Mouse (Mus musculus): ENCODE measurements around the gene Pnkd. TPM values are rescaled to one million over a fixed set of nuclear protein-coding genes. Genes with fewer than 3 reads are reported as not detected.

Gene Pnkd
- polyA plus RNA-seq, 1 experiment from 2014 or later = 320 TPM

DNA sequence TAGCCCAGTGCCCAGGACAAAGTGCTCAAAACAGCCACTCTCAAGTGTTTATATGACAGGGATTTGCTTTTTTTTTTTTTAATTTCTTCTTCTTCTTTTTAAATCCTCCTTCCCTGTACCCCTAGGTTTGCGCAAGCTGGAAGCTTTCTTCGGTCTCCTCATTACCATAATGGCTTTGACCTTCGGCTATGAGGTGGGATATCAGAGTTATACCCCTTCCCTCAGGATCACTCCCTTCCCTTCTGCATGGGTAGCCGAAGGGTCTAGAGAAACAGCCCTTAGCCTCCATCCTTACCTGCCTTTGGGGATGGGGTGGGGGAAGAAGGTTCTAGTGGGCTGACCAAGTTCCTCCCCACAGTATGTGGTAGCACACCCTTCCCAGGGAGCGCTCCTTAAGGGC is 95.8 kb downstream of the Pnkd start:
- Histone ChIP-seq H3K9ac (ENCODE audit: low read length) (no peak overlapping the region), H3K4me2 (ENCODE audit: low read length) (no peak overlapping the region), H3K4me3 (ENCODE audit: control insufficient read depth in 1 of 2, insufficient read depth in 1 of 2, low read depth in 1 of 2, low read length in 2 of 2) (no peak overlapping the region), H3K4me1 (ENCODE audit: control insufficient read depth in 2 of 2, insufficient read depth in 2 of 2, low read length in 2 of 2) (peaks cover 0 to 4% of the 10 kb centered on the region in 2 experiments; a peak in 1 of 4 replicates), H3K9me3 (ENCODE audit: control insufficient read depth, low read length) (no peaks in the 10 kb centered on the region), H3K27ac (replicated peaks in 1 of 2; ENCODE audit: control insufficient read depth in 1 of 2, insufficient read depth in 1 of 2, low read depth in 2 of 2, low read length in 2 of 2) (no peak overlapping the region), H3K36me3 (ENCODE audit: control insufficient read depth, insufficient read depth, low read length) (no peaks in the 10 kb centered on the region), H3K27me3 (ENCODE audit: control insufficient read depth, insufficient read depth, low read length) (no peaks in the 10 kb centered on the region)
- ATAC-seq (ENCODE audit: insufficient number of reproducible peaks, insufficient read depth, low FRiP score, low read depth) = no peak
- WGBS = 86% methylated on average over 5 of the region's 5 CpGs

DNA sequence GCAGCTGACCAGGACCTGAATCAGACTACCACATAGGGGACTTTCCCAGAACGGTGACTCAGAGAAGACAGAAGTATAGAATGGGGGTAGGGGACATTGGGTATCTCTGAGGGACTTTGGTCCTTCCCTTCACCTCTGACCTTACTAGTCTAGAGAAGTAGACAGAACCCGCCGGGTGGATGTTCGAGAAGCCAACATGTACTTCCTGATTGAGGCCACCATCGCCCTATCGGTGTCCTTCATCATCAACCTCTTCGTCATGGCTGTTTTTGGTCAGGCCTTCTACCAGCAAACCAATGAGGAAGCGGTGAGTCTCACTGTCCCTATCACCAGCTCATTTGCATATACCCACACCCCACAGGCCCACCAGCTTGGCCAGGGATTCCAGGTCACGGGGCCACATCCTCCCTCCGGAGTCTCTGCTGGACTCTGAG is 96.9 kb downstream of the Pnkd start:
- no peak overlapping the region for H3K4me3 ChIP-seq (ENCODE audit: control insufficient read depth in 1 of 2, insufficient read depth in 1 of 2, low read depth in 1 of 2, low read length in 2 of 2)
- no peak overlapping the region for H3K4me2 ChIP-seq (ENCODE audit: low read length)
- no peak for ATAC-seq (ENCODE audit: insufficient number of reproducible peaks, insufficient read depth, low FRiP score, low read depth)
- H3K27me3 ChIP-seq (ENCODE audit: control insufficient read depth, insufficient read depth, low read length) = no peaks in the 10 kb centered on the region
- no peak overlapping the region for H3K9ac ChIP-seq (ENCODE audit: low read length)
- WGBS = 89% methylated on average over 10 of the region's 10 CpGs
- H3K4me1 ChIP-seq (ENCODE audit: control insufficient read depth in 2 of 2, insufficient read depth in 2 of 2, low read length in 2 of 2) = no peaks in the 10 kb centered on the region; a peak in 1 of 4 replicates
- no peaks in the 10 kb centered on the region for H3K9me3 ChIP-seq (ENCODE audit: control insufficient read depth, low read length)
- no peak overlapping the region for H3K27ac ChIP-seq (replicated peaks in 1 of 2; ENCODE audit: control insufficient read depth in 1 of 2, insufficient read depth in 1 of 2, low read depth in 2 of 2, low read length in 2 of 2)
- no peaks in the 10 kb centered on the region for H3K36me3 ChIP-seq (ENCODE audit: control insufficient read depth, insufficient read depth, low read length)

DNA sequence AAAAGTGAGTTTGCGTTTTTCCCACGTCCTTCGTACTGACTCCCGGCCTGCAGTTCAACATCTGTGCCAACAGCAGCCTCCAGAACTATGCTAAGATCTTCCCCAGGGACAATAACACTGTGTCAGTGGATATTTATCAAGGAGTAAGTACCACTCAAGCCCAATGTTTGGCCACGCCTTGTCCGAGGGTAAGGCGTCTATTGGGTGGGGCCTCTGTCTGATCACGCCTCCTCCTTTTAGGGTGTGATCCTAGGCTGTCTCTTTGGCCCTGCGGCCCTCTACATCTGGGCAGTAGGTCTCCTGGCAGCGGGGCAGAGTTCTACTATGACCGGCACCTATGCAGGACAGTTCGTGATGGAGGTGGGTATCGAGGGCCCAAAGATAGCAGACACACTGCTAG is 98.7 kb downstream of the Pnkd start:
- Histone ChIP-seq H3K9me3 (ENCODE audit: control insufficient read depth, low read length) (no peaks in the 10 kb centered on the region), H3K27me3 (ENCODE audit: control insufficient read depth, insufficient read depth, low read length) (no peaks in the 10 kb centered on the region), H3K36me3 (ENCODE audit: control insufficient read depth, insufficient read depth, low read length) (no peaks in the 10 kb centered on the region), H3K4me2 (ENCODE audit: low read length) (no peak overlapping the region), H3K9ac (ENCODE audit: low read length) (no peak overlapping the region), H3K4me1 (ENCODE audit: control insufficient read depth in 2 of 2, insufficient read depth in 2 of 2, low read length in 2 of 2) (peaks cover 4 to 8% of the 10 kb centered on the region in 2 experiments; a peak in 3 of 4 replicates), H3K27ac (replicated peaks in 1 of 2; ENCODE audit: control insufficient read depth in 1 of 2, insufficient read depth in 1 of 2, low read depth in 2 of 2, low read length in 2 of 2) (no peak overlapping the region), H3K4me3 (ENCODE audit: control insufficient read depth in 1 of 2, insufficient read depth in 1 of 2, low read depth in 1 of 2, low read length in 2 of 2) (no peak overlapping the region)
- no peak for ATAC-seq (ENCODE audit: insufficient number of reproducible peaks, insufficient read depth, low FRiP score, low read depth)
- 87% methylated on average over 13 of the region's 13 CpGs for WGBS

DNA sequence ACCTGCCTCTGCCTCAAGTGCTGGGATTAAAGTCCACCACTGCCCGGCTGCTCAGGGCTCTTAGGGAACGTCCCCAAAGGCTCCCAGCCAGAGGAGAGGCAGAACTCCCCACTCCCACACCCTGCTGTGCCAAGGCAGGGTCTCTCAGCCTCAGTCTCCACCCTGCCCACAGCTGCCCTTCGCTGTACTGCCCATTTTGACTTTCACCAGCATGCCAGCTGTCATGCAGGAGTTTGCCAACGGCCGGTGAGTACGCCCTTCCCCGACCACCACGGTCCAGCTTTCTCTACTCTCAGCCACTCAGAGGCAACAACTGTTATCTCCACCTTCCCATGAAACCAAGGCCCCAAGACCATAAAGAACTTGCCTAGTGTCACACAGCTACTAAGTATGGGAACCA is 99.8 kb downstream of the Pnkd start:
- Histone ChIP-seq H3K36me3 (ENCODE audit: control insufficient read depth, insufficient read depth, low read length) (no peaks in the 10 kb centered on the region), H3K9me3 (ENCODE audit: control insufficient read depth, low read length) (no peaks in the 10 kb centered on the region), H3K4me3 (ENCODE audit: control insufficient read depth in 1 of 2, insufficient read depth in 1 of 2, low read depth in 1 of 2, low read length in 2 of 2) (no peak overlapping the region), H3K27me3 (ENCODE audit: control insufficient read depth, insufficient read depth, low read length) (no peaks in the 10 kb centered on the region), H3K9ac (ENCODE audit: low read length) (no peak overlapping the region), H3K4me2 (ENCODE audit: low read length) (no peak overlapping the region), H3K27ac (replicated peaks in 1 of 2; ENCODE audit: control insufficient read depth in 1 of 2, insufficient read depth in 1 of 2, low read depth in 2 of 2, low read length in 2 of 2) (no peak overlapping the region), H3K4me1 (ENCODE audit: control insufficient read depth in 2 of 2, insufficient read depth in 2 of 2, low read length in 2 of 2) (peaks cover 7 to 10% of the 10 kb centered on the region in 2 experiments)
- ATAC-seq (ENCODE audit: insufficient number of reproducible peaks, insufficient read depth, low FRiP score, low read depth) = no peak
- WGBS = 73% methylated on average over 8 of the region's 8 CpGs

DNA sequence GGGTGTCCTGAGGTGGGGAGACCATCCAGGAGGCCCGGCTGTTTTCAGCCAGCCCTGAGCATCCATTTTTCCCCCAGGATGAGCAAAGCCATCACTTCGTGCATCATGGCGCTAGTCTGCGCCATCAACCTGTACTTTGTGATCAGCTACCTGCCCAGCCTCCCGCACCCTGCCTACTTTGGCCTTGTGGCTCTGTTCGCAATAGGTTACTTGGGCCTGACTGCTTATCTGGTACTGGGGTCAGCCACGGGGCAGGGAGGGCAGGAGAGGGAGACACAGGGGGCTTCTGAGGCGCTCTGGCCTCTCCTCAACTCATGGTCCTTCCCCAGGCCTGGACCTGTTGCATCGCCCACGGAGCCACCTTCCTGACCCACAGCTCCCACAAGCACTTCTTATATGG is 100.3 kb downstream of the Pnkd start:
- H3K36me3 ChIP-seq (ENCODE audit: control insufficient read depth, insufficient read depth, low read length) = no peaks in the 10 kb centered on the region
- H3K9me3 ChIP-seq (ENCODE audit: control insufficient read depth, low read length) = no peaks in the 10 kb centered on the region
- H3K27me3 ChIP-seq (ENCODE audit: control insufficient read depth, insufficient read depth, low read length) = no peaks in the 10 kb centered on the region
- peaks cover 11 to 15% of the 10 kb centered on the region in 2 experiments for H3K4me1 ChIP-seq (ENCODE audit: control insufficient read depth in 2 of 2, insufficient read depth in 2 of 2, low read length in 2 of 2)
- ATAC-seq (ENCODE audit: insufficient number of reproducible peaks, insufficient read depth, low FRiP score, low read depth) = no peak
- H3K4me2 ChIP-seq (ENCODE audit: low read length) = no peak overlapping the region
- no peak overlapping the region for H3K4me3 ChIP-seq (ENCODE audit: control insufficient read depth in 1 of 2, insufficient read depth in 1 of 2, low read depth in 1 of 2, low read length in 2 of 2)
- WGBS = 87% methylated on average over 10 of the region's 10 CpGs
- H3K27ac ChIP-seq (replicated peaks in 1 of 2; ENCODE audit: control insufficient read depth in 1 of 2, insufficient read depth in 1 of 2, low read depth in 2 of 2, low read length in 2 of 2) = no peak overlapping the region
- no peak overlapping the region for H3K9ac ChIP-seq (ENCODE audit: low read length)

DNA sequence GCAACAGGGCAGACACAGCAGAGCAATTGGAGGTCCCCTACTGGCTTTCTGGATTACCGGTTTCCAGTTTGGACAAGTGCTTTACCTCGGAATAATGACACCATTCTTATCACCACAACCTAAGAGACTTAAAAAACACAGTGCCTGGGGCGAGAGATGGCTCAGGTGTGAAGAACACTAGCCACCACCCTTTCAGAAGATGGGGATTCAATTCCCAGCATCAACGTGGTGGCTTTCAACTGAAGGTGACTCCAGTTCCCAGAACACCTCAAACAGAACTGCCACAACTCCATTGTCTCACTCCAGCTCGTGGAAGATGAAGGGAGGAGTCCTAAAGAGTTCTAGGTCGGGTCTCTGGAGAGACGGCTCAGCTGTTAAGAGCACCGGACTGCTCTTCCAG is 100.8 kb downstream of the Pnkd start:
- Histone ChIP-seq H3K9me3 (ENCODE audit: control insufficient read depth, low read length) (no peaks in the 10 kb centered on the region), H3K27me3 (ENCODE audit: control insufficient read depth, insufficient read depth, low read length) (no peaks in the 10 kb centered on the region), H3K4me3 (ENCODE audit: control insufficient read depth in 1 of 2, insufficient read depth in 1 of 2, low read depth in 1 of 2, low read length in 2 of 2) (no peak overlapping the region), H3K4me2 (ENCODE audit: low read length) (no peak overlapping the region), H3K4me1 (ENCODE audit: control insufficient read depth in 2 of 2, insufficient read depth in 2 of 2, low read length in 2 of 2) (peaks cover 14 to 15% of the 10 kb centered on the region in 2 experiments), H3K27ac (replicated peaks in 1 of 2; ENCODE audit: control insufficient read depth in 1 of 2, insufficient read depth in 1 of 2, low read depth in 2 of 2, low read length in 2 of 2) (no peak overlapping the region), H3K36me3 (ENCODE audit: control insufficient read depth, insufficient read depth, low read length) (no peaks in the 10 kb centered on the region), H3K9ac (ENCODE audit: low read length) (no peak overlapping the region)
- ATAC-seq (ENCODE audit: insufficient number of reproducible peaks, insufficient read depth, low FRiP score, low read depth) = no peak
- WGBS = 75% methylated on average over 8 of the region's 8 CpGs

DNA sequence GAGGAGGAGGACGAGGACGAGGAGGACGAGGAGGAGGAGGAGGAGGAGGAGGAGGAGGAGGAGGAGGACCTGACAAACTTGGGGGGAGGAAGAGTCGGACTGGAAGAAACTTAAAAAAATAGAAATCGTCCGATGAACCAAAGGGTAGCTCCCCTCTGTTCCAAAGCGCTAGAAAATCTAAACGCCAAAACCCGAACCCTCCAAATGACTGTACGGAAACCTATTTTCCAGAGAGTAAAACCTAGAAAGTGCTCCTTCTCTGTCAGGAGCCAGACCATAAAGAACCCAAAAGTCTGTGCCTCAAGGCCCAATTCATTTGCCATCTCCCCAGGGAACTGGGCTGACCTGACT is 101.6 kb downstream of the Pnkd start:
- no peaks in the 10 kb centered on the region for H3K36me3 ChIP-seq (ENCODE audit: control insufficient read depth, insufficient read depth, low read length)
- 62% methylated on average over 8 of the region's 10 CpGs for WGBS
- no peak for ATAC-seq (ENCODE audit: insufficient number of reproducible peaks, insufficient read depth, low FRiP score, low read depth)
- H3K27ac ChIP-seq (replicated peaks in 1 of 2; ENCODE audit: control insufficient read depth in 1 of 2, insufficient read depth in 1 of 2, low read depth in 2 of 2, low read length in 2 of 2) = peak overlapping the region; percentile 98 to 99
- peak overlapping the region; percentile 80 for H3K9ac ChIP-seq (ENCODE audit: low read length)
- H3K4me3 ChIP-seq (ENCODE audit: control insufficient read depth in 1 of 2, insufficient read depth in 1 of 2, low read depth in 1 of 2, low read length in 2 of 2) = peak overlapping the region; percentile 53 to 64
- peaks cover 18 to 21% of the 10 kb centered on the region in 2 experiments for H3K4me1 ChIP-seq (ENCODE audit: control insufficient read depth in 2 of 2, insufficient read depth in 2 of 2, low read length in 2 of 2)
- H3K9me3 ChIP-seq (ENCODE audit: control insufficient read depth, low read length) = no peaks in the 10 kb centered on the region
- peak overlapping the region; percentile 64 for H3K4me2 ChIP-seq (ENCODE audit: low read length)
- no peaks in the 10 kb centered on the region for H3K27me3 ChIP-seq (ENCODE audit: control insufficient read depth, insufficient read depth, low read length)

DNA sequence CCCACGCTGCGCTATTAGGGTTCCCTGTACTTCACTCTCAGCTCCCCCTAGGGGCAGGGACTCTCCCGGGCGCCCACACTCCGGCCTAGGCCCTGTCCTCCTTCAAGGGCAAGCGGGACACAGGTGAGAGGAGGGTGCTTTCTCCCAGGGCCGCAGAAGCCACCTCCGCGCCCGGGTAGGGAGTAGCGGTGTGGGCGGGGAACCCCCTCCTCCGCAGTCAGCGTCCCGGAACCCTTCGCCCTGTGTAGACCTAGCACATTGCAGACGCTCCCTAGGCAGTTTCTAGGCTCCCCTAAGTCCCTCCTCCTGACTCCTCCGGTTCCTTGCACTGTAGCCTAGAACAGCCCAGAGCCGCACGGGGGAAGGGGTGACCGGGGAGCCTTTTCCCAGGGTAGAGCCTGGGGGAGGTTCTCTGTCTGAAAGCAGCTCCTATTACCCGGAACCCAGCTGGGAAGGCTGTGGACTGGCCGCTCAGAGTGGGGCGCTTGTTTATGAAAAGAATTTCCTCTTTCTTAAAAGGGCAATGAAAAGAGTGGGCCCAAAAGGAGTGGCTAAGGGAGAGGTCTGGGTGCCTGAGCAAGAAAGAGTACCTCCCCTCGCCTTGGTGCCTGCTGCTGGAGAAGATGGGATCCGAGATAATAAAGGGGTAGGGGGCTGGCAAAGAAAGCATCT is 102.1 kb downstream of the Pnkd start:
- peak overlapping the region; percentile 64 for H3K4me2 ChIP-seq (ENCODE audit: low read length)
- peak overlapping the region; percentile 98 to 99 for H3K27ac ChIP-seq (replicated peaks in 1 of 2; ENCODE audit: control insufficient read depth in 1 of 2, insufficient read depth in 1 of 2, low read depth in 2 of 2, low read length in 2 of 2)
- H3K27me3 ChIP-seq (ENCODE audit: control insufficient read depth, insufficient read depth, low read length) = no peaks in the 10 kb centered on the region
- WGBS = under 1% methylated on average over 26 of the region's 26 CpGs
- peaks cover 18 to 21% of the 10 kb centered on the region in 2 experiments for H3K4me1 ChIP-seq (ENCODE audit: control insufficient read depth in 2 of 2, insufficient read depth in 2 of 2, low read length in 2 of 2)
- H3K9ac ChIP-seq (ENCODE audit: low read length) = peak overlapping the region; percentile 80
- H3K4me3 ChIP-seq (ENCODE audit: control insufficient read depth in 1 of 2, insufficient read depth in 1 of 2, low read depth in 1 of 2, low read length in 2 of 2) = peak overlapping the region; percentile 53 to 64
- no peaks in the 10 kb centered on the region for H3K36me3 ChIP-seq (ENCODE audit: control insufficient read depth, insufficient read depth, low read length)
- peak; percentile 85 for ATAC-seq (ENCODE audit: insufficient number of reproducible peaks, insufficient read depth, low FRiP score, low read depth)
- no peaks in the 10 kb centered on the region for H3K9me3 ChIP-seq (ENCODE audit: control insufficient read depth, low read length)

Measured in heart, embryonic 14.5 days (tissue).